Mouse (Mus musculus) limb, embryonic 11.5 days (tissue): Measurements from ENCODE around the gene Jam2. TPM values are rescaled to one million over a fixed set of nuclear protein-coding genes. Genes with fewer than 3 reads are reported as not detected.

Experiments used
- ATAC-seq: fragments of 200-750 bp; cut with Nextera tagmentation; 2 replicates; pipeline ENCODE4 v1.8.0; 2017; ENCODE audit warnings: low read depth; ENCODE audit not compliant: insufficient number of reproducible peaks, low FRiP score, low TSS enrichment
- DNase-seq: peaks from one replicate; pipeline ENCODE4 v3.0.0-alpha.2; 2015; ENCODE audit warnings: low spot score
- H3K27ac ChIP-seq: fragments of 300-500 bp; sonication (generic); replicated peaks from 2 replicates; pipeline ENCODE4 v1.5.1; 2014; ENCODE audit warnings: low read depth, mild to moderate bottlenecking, low read length
- H3K27me3 ChIP-seq: fragments of 300-500 bp; sonication (generic); 2 replicates; pipeline ENCODE4 v1.6.1; 2014; ENCODE audit warnings: mild to moderate bottlenecking, low read length, mixed read lengths; ENCODE audit not compliant: control insufficient read depth, insufficient read depth
- H3K36me3 ChIP-seq: fragments of 300-500 bp; sonication (generic); 2 replicates; pipeline ENCODE4 v1.6.1; 2014; ENCODE audit warnings: mild to moderate bottlenecking, low read length, moderate library complexity, mixed read lengths; ENCODE audit not compliant: control insufficient read depth, insufficient read depth
- H3K4me1 ChIP-seq: fragments of 300-500 bp; sonication (generic); 2 replicates; pipeline ENCODE4 v1.6.1; 2014; ENCODE audit warnings: low read length, mixed read lengths; ENCODE audit not compliant: control insufficient read depth, insufficient read depth
- H3K4me2 ChIP-seq: fragments of 300-500 bp; sonication (generic); 2 replicates; pipeline ENCODE4 v1.6.1; 2014; ENCODE audit warnings: low read depth, mild to moderate bottlenecking, moderate library complexity; ENCODE audit not compliant: severe bottlenecking
- H3K4me3 ChIP-seq: fragments of 300-500 bp; sonication (generic); 2 replicates; pipeline ENCODE4 v1.5.1; 2014; ENCODE audit warnings: low read depth, low read length
- H3K9ac ChIP-seq: fragments of 300-500 bp; sonication (generic); 2 replicates; pipeline ENCODE4 v1.6.1; 2014; ENCODE audit warnings: mild to moderate bottlenecking, low read length
- H3K9me3 ChIP-seq: fragments of 300-500 bp; sonication (generic); 2 replicates; pipeline ENCODE4 v1.6.1; 2016; ENCODE audit warnings: low read length; ENCODE audit not compliant: control insufficient read depth
- WGBS: fragments of 180-500 bp; shearing (Covaris S2); extraction: QIAGEN DNeasy Blood & Tissue Kit; methylation state at CpG from one replicate; pipeline ENCODE4 v1.1.7; 2014; 5-methylcytosine and 5-hydroxymethylcytosine counted together
- polyA plus RNA-seq: library from polyadenylated mRNA; unstranded; fragments of >200 nt; fragmentation: Nextera tagmentation; extraction: Ambion mirVana; gene quantifications from 2 replicates; pipeline ENCODE4 v1.2.1, GENCODE M21; 2014

Gene Jam2
- polyA plus RNA-seq, 1 experiment from 2014 or later = 2.8 TPM

DNA sequence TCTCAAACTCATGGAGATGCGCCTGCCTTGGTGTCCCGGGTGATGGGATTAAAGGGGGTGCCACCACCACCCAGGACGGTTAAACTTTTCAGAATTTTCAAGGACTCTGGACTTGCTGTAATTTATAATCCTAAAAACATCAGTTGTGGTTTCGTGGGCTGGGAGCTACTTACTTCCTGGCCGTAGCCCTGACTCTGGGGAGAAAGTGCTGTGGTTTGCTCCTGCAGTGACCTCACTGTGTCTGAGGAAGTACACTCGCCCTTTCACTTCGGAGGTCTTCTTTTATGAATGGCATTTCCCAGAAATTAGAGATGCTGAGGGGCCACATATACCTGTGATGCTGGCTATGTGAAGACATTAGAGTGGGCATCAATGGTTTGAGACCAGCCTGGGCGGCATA is 40.6 kb downstream of the Jam2 start:
- 81% methylated on average over 8 of the region's 8 CpGs for WGBS
- H3K27me3 ChIP-seq = no peaks in the 10 kb centered on the region
- H3K9ac ChIP-seq = no peak overlapping the region
- ATAC-seq (no peak), DNase-seq (no peak)
- no peak overlapping the region for H3K4me3 ChIP-seq
- H3K9me3 ChIP-seq = no peaks in the 10 kb centered on the region
- H3K36me3 ChIP-seq = no peaks in the 10 kb centered on the region
- no peak overlapping the region for H3K27ac ChIP-seq
- no peak overlapping the region for H3K4me2 ChIP-seq
- H3K4me1 ChIP-seq = no peaks in the 10 kb centered on the region

DNA sequence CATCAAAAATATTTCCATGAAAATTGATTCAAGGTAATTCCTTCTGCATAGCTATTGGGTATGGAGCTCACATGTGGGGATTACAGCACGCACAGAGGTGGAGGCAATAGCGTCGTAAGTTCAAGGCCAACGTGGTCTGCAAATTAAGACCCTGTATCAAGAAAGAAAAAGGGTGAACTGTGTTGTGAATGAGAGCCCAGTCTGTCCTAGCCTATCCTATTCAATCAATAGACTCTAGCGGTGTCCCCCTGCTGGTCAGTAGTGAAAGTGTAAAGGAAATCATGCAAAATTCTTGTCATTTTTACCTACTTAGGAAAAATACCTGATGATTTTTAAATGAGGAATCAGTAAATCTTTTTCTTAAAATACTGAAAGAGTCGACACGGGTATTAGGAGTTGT is 43.5 kb downstream of the Jam2 start:
- no peak overlapping the region for H3K4me3 ChIP-seq

DNA sequence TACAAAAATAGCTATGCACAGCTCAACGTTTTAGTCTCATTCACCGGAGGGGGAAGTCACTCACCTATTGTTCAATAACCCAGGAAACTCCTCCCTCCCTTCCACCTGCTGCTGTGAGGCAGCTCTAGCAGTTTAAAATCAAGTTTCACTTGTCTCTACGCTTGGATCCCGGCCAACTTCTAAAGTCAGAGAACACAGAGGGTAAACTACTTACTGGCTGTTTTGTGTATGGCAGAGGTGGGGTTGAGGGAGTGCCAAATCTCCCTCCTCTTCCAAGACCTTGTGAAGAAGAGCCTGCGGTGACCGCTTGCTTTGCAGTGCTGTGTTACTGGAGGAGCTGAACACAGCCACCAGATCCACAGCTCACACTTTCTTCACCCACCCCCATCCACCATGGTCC is 51.1 kb downstream of the Jam2 start:
- Histone ChIP-seq H3K9me3 (no peaks in the 10 kb centered on the region), H3K27ac (no peak overlapping the region), H3K9ac (no peak overlapping the region), H3K4me1 (no peaks in the 10 kb centered on the region), H3K4me2 (no peak overlapping the region), H3K4me3 (no peak overlapping the region), H3K36me3 (peaks cover 7% of the 10 kb centered on the region), H3K27me3 (no peaks in the 10 kb centered on the region)
- WGBS = 85% methylated on average over 6 of the region's 6 CpGs
- ATAC-seq (no peak), DNase-seq (no peak)

More for the DNA sequence above, 43.5 kb downstream of the Jam2 start:
- Histone ChIP-seq H3K27me3 (no peaks in the 10 kb centered on the region), H3K9me3 (no peaks in the 10 kb centered on the region), H3K27ac (no peak overlapping the region), H3K9ac (no peak overlapping the region), H3K4me2 (no peak overlapping the region), H3K36me3 (no peaks in the 10 kb centered on the region), H3K4me1 (no peaks in the 10 kb centered on the region)
- ATAC-seq (no peak), DNase-seq (peak; percentile 34)
- WGBS = 38% methylated on average over 7 of the region's 7 CpGs

DNA sequence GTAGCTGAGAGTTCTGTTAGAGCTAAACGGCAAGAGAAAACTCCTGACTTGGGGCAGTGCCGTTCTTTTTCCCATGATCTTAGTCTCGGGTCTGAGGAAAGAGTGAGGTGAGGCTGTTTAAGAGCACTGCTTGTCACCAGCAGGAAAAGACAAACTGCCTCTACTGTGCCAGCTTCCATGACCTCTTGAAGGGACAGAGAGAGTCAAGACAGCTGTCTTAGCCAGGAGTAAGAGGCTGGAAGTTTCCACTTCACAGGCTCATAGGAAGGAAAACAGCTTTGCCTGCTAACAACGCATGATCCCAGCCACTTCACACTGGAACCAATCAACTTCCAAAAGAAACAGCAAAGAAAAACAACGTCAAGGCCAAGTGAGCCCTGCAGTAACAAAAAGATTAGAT is 57.8 kb downstream of the Jam2 start:
- H3K36me3 ChIP-seq = peaks cover 12% of the 10 kb centered on the region
- no peaks in the 10 kb centered on the region for H3K9me3 ChIP-seq
- ATAC-seq (no peak), DNase-seq (no peak)
- WGBS = 84% methylated on average over 5 of the region's 5 CpGs
- no peaks in the 10 kb centered on the region for H3K27me3 ChIP-seq
- H3K4me2 ChIP-seq = no peak overlapping the region
- H3K4me3 ChIP-seq = no peak overlapping the region
- no peak overlapping the region for H3K27ac ChIP-seq
- no peak overlapping the region for H3K9ac ChIP-seq
- 0 out of 2 replicates have a peak, but pooled peaks cover 3% of the 10 kb centered on the region for H3K4me1 ChIP-seq

DNA sequence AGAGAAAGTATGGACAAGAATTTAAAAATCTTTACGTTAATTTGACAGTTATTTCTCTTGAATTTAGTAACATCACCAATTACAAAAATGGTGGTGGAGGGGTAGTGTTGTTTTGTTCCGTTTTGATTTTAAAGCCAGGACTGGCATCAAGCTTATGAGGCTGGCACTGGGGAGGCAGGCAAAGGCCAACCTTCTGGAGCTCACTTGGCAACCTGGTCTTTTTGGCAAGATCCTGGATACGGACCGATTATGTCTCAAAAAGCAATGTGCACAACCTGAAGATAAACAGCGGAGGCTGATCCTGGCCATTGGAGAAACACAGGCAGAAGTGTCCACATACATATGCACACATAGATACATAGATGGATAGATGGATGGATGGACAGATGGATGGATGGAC is 58.8 kb downstream of the Jam2 start:
- no peak for DNase-seq
- peaks cover 10% of the 10 kb centered on the region; the same call in 1 of the 2 replicates for H3K36me3 ChIP-seq
- 93% methylated on average over 5 of the region's 5 CpGs for WGBS

DNA sequence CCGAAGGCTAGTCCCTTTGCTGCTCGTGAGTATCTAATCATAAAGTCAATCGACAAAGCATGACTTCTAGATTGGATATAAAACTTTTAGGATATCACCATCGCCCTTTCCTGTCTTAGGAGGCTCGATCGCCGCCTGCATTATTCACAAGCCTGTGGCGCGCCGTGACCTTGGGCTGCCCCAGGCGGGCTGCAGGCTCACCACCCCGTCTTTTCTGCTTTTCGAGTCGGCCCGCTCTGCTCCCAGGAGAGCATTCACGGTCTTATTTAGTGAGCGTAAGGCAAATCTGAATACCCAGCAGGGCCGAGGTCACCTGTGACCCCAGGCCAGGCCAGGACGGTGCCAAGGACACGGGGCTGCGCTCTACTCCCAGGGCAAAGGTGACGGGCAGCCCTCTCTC is 60.4 kb downstream of the Jam2 start:
- H3K9me3 ChIP-seq = no peaks in the 10 kb centered on the region
- H3K36me3 ChIP-seq = peaks cover 5% of the 10 kb centered on the region; the same call in 1 of the 2 replicates
- ATAC-seq (no peak), DNase-seq (no peak)
- H3K4me2 ChIP-seq = peak overlapping the region; percentile 63
- peak overlapping the region; percentile 95 for H3K27ac ChIP-seq
- peak overlapping the region; percentile 99 for H3K9ac ChIP-seq
- WGBS = 2% methylated on average over 22 of the region's 22 CpGs
- peak overlapping the region; percentile 93 for H3K4me3 ChIP-seq
- 0 out of 2 replicates have a peak, but pooled peaks cover 3% of the 10 kb centered on the region for H3K4me1 ChIP-seq
- H3K27me3 ChIP-seq = no peaks in the 10 kb centered on the region

More for the DNA sequence above, 58.8 kb downstream of the Jam2 start:
- Histone ChIP-seq H3K9me3 (no peaks in the 10 kb centered on the region), H3K4me3 (no peak overlapping the region), H3K4me1 (0 out of 2 replicates have a peak, but pooled peaks cover 3% of the 10 kb centered on the region), H3K4me2 (no peak overlapping the region), H3K27ac (no peak overlapping the region), H3K27me3 (no peaks in the 10 kb centered on the region), H3K9ac (no peak overlapping the region)
- no peak for ATAC-seq

DNA sequence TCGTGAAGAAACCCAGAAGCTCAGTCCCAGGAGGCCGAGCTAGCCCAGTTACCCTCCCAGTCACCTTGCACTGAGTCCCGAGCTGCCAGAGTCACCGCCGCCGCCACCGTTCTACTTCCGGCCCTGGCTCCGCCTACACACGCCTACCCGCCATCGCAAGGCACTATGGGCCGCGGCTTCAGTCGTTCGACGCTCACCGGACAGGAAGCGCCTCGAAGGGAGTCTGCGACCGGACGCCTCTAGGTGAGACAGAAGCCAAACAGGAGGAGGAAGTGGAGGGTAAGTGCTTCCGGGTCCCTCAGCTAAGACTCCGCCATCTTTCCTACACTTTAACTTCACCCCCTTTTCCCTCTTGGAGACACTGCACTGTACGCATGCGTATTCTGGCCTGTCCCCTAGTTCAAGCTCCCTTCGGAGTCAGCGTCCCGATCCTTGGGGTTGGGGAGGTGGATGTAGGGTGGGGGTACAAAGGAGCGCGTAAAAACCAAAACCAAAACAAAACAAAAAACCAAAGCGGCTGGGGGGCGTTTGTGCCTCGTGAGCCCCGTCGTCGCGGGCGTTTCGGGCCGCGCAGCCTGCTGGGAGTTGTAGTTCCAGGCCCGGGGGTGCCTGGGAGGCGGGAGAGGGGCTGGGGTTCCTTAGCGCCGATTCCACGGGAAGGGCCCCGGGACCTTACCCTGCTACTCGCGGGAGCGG is 61.0 kb downstream of the Jam2 start, which contains the start of gene Gabpa:
Gabpa (plus strand) TSS at position 181 of the 696 bp plus-strand sequence.
- peak; percentile 90 for DNase-seq
- Histone ChIP-seq H3K4me3 (peak within 1 kb of the TSS; percentile 93), H3K4me2 (peak within 1 kb of the TSS; percentile 73), H3K27ac (peak within 1 kb of the TSS; percentile 95), H3K36me3 (peaks cover 8% of the 10 kb centered on the region), H3K9ac (peak within 1 kb of the TSS; percentile 99), H3K27me3 (no peaks in the 10 kb centered on the region), H3K4me1 (0 out of 2 replicates have a peak, but pooled peaks cover 3% of the 10 kb centered on the region), H3K9me3 (no peaks in the 10 kb centered on the region)
- under 1% methylated on average over 51 of the region's 52 CpGs for WGBS
- peak; percentile 95 for ATAC-seq

DNA sequence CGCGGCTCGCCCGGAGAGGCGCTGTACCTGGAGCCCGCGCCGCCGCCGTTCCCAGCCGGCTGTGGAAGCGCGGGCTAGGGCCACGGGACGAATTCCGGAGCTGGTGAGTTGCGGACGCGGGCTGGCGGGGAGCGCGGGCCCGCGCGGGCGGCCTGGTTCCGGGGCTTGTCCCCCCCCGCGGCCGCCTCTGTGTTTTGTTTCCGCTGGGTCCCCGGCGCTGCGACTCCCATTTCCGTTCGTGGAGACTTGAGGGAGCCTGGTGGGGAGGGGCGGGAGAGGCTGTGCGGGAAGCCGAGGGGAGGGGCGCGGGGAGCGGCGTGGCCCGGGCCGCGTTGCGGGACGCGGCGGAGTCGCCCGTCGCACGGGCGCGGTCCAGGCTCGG is 61.5 kb downstream of the Jam2 start, which contains the start of gene Atp5j:
Atp5j (minus strand) TSS at position 185 of the 382 bp plus-strand sequence.
- DNase-seq = peak; percentile 85
- Histone ChIP-seq H3K9me3 (no peaks in the 10 kb centered on the region), H3K4me1 (0 out of 2 replicates have a peak, but pooled peaks cover 3% of the 10 kb centered on the region), H3K9ac (peak within 1 kb of the TSS; percentile 99), H3K27ac (peak within 1 kb of the TSS; percentile 95), H3K4me3 (peak within 1 kb of the TSS; percentile 93), H3K27me3 (no peaks in the 10 kb centered on the region), H3K4me2 (peak within 1 kb of the TSS; percentile 73), H3K36me3 (peaks cover 10% of the 10 kb centered on the region)
- ATAC-seq = peak; percentile 67
- WGBS = under 1% methylated on average over 44 of the region's 57 CpGs
